Mouse (Mus musculus) embryonic fibroblast, embryonic 13.5 days (primary cell): ENCODE measurements around the gene Erbb2. TPM values are rescaled to one million over a fixed set of nuclear protein-coding genes. Genes with fewer than 3 reads are reported as not detected.
A peak's percentile ranks its signal among the peaks of the same experiment; 100 is the strongest.

Experiments used
- H3K27ac ChIP-seq: 2 replicates; pipeline ENCODE4 v1.5.1; 2012; ENCODE audit warnings: low read length, control low read depth, inconsistent platforms; ENCODE audit not compliant: insufficient read depth
- H3K4me1 ChIP-seq: 2 replicates; pipeline ENCODE4 v1.6.1; 2011; ENCODE audit warnings: low read length; ENCODE audit not compliant: control insufficient read depth, insufficient read depth
- H3K4me3 ChIP-seq: 2 replicates; pipeline ENCODE4 v1.5.1; 2011; ENCODE audit warnings: mild to moderate bottlenecking, control low read depth, low read length; ENCODE audit not compliant: insufficient read depth
- CTCF ChIP-seq: IDR thresholded peaks from 2 replicates; pipeline ENCODE4 v1.5.1; 2011; ENCODE audit warnings: mild to moderate bottlenecking, control low read depth, low read length, moderate library complexity, borderline replicate concordance; ENCODE audit not compliant: insufficient read depth
- POLR2A ChIP-seq: IDR thresholded peaks from 2 replicates; pipeline ENCODE4 v1.6.1; 2011; ENCODE audit warnings: low read depth, mild to moderate bottlenecking, control low read depth, low read length, moderate library complexity
- polyA plus RNA-seq: library from polyadenylated mRNA; stranded (reverse); fragments of >200 nt; gene quantifications from 2 replicates; pipeline ENCODE4 v1.2.4, GENCODE M21; 2011; ENCODE audit warnings: low read depth; ENCODE audit not compliant: missing spikeins, insufficient read length

The Erbb2 gene
- polyA plus RNA-seq, 1 experiment, result 17.8 TPM

DNA sequence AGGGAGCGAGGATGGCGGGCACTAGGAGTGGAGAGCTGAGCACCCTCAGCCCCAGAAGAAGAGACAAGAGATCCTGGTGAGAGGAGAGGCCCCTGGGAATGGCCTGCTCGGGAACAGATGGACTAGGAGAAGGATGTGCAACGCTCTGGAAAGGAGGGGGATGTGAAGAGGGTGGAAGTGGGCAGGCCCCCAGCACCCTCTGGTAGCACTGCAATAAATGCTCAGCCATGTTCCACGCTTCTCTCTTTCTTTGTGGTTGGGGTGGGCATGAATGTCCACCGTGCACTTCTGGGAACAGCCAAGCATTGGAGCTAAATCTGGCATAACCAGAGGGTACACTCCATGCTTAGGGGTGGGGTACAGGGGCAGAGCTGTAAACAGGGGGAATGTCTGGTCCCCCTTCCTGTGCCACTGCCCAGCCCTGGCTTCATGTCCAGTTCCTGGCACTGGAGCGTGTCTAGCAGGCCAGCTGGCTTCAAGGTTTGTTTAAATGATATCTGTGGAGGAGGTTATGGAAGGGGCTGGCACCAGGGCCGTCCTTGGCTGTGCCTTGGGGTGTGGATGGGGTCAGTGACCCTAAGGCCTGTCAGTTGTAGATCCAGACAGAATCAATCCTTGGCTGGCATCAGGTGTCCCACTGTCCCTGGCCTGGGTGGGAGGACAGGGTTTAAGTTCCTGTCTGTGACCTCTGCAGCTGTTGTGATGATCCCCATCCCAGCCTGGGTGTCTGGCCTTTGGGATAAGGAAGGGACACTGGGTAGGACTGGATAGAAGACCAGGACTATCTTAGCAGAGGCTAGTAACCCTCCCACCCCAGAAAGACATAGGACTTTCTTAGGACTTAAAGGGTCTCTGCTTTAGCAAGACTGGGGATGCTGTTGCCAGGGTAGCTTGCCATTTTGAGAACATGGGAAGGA, 27.3 kb upstream of the Erbb2 start:
- H3K27ac ChIP-seq, result no peak overlapping the region
- H3K4me3 ChIP-seq, result no peak overlapping the region
- TF ChIP-seq CTCF (no peak), POLR2A (no peak)
- H3K4me1 ChIP-seq, result no peaks in the 10 kb centered on the region

DNA sequence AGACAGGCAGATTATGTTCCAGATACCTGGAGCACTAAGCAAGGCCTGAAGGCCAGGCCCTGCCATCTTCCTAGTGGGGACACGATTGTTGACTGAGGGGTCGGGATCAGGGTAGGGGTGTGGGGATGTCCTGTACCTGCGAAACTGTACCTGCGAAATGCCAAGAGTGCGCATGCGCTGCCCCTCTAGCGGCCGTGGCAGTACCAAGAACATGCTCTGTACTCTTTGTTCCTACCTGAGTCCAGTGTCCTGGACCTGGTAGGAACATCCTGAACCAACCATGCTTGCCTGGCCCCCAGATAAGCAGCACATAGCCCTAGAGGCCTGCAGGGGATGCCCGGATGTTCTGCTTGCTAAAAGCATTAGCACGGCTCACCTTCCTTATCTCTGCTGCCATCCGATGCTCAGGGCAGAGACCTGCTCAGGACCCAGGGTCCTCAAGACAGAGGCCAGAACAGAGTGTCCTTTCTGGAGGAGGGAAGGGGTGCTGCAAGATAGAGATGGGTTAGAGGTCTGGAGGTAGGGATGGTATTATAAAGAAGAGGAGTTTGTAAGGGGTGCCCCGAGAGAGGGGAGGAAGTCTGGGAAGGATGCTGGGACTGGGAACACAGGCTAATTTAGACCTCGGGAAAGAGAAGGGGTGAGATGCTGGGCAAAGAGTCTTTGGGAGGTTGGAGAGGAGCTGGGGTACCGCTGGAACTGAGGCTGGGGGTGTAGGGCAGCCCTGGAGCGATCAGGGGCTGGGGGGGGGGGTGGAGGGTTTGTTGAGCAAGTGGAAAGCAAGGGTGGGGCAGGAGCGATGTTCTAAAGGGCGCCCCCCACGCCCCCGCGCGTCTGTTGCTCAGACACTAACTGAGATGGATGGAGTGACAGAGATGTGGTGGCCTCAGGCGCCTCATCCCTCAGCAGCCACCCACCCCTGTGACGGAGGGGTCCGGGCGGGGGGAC, 26.4 kb upstream of the Erbb2 start, which contains the start of gene Pnmt:
Gene Pnmt (plus strand): TSS at position 813 of the 948 bp plus-strand sequence.
- H3K4me1 ChIP-seq, result no peaks in the 10 kb centered on the region
- H3K27ac ChIP-seq, result no peak within 1 kb of the TSS
- H3K4me3 ChIP-seq, result no peak within 1 kb of the TSS
- no peak for TF ChIP-seq CTCF
- TF ChIP-seq POLR2A, result no peak

DNA sequence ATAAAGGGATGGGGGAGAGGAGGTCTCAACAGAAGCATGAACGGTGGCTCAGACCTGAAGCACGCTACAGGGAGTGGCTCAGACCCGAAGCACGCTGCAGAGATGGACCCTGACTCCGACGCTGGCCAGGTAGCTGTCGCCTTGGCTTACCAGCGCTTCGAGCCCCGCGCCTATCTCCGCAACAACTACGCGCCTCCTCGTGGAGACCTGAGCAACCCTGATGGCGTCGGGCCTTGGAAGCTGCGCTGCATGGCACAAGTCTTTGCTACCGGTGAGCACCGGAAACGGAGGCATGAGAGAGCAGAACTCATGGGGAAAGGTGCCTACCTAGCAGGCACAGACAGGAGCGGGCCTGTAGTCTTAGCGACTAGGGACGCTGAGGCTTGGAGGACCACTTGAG, 25.7 kb upstream of the Erbb2 start:
- TF ChIP-seq CTCF, result no peak
- no peak for TF ChIP-seq POLR2A
- Histone ChIP-seq H3K27ac (no peak overlapping the region), H3K4me3 (no peak overlapping the region), H3K4me1 (no peaks in the 10 kb centered on the region)

DNA sequence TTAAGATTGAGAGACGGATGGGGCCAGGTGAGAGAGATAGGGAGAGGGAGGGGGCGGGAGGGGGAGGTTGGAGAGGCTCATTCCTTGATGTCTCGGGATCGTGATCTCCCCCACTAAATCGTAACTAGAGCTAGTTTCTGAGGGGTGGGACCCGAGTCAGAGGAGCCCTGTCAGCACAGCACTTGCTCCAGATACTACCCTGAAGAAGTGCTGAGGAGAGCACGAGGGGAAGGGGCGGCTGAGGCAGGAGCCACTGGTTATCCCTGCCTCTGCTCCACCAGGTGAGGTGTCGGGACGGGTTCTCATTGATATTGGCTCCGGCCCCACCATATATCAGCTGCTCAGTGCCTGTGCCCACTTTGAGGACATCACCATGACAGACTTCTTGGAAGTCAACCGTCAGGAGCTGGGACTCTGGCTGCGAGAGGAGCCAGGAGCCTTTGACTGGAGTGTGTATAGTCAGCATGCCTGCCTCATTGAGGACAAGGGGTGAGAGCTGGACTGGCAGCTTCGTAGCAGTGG, 25.2 kb upstream of the Erbb2 start:
- no peaks in the 10 kb centered on the region for H3K4me1 ChIP-seq
- no peak overlapping the region for H3K27ac ChIP-seq
- H3K4me3 ChIP-seq, result no peak overlapping the region
- TF ChIP-seq POLR2A (no peak), CTCF (no peak)

DNA sequence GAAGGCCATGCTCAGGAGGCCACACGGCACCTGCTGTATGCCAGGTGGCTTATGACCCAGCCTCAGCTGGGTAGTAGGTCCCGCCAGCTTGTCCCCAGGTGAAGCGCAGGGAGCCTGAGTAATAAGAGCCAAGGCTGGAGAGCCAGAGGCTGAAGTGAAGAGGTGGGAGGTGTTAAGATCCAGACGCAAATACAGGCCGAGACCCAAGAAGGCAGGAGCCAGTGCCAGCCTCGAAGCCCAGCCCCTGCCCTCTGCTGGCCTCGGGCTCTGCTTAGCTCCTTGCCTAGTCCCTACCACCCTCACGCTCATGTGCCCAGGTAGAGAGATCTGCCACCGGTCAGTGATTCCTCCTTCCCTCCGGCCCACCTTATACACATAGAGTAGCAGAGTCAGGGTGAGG, 24.0 kb upstream of the Erbb2 start:
- Histone ChIP-seq H3K4me1 (no peaks in the 10 kb centered on the region), H3K27ac (no peak overlapping the region), H3K4me3 (no peak overlapping the region)
- TF ChIP-seq CTCF (no peak), POLR2A (no peak)

DNA sequence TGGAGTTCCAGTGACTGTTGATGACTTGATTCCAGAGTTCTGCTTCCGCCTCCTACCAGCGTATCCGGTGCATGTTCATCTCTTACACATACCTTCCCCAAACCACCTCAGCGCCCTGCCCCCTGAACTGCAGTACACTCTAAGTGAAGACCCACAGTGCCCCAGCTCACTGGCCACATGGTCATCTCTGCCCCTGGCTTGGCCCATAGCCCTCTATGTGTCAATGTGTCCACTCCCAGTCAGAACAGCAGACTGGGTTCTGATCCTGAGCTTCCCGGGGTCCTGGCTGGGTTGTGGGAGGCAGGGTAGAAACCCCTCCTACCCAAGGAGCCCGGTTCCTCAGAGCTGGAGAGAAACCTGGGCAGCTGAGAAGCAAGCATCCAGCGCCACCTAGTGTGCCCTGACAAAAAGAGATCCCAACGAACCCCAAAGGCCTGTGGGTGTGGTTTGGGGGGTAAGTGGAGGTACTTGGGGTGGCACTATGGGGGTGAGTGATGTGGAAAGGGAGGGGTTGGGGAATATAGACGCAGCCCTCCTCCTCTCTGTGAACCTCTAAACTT, 23.0 kb upstream of the Erbb2 start:
- Histone ChIP-seq H3K4me3 (no peak overlapping the region), H3K27ac (no peak overlapping the region), H3K4me1 (no peaks in the 10 kb centered on the region)
- TF ChIP-seq CTCF (peak; percentile 26; the same call in 1 of the 2 replicates), POLR2A (no peak)

DNA sequence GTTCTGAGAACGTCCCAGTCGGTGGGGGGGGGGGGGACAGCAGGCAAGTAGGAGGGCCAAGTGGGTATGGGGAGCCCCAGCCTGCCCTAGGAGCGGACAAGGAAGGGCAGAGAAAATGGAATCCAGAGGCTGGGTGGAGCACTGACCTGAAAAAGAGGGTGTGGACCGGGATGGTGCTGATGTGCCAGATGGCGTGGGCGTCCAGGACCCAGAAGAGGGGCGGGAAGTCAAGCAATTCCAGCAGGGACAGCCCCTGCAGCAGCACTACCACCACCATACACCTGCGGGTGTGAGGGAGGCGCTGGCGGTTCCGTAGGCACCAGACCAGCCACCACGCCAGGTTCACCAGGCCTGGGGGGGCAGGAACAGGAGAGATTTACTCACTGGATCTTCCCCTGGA, 22.1 kb upstream of the Erbb2 start:
- Histone ChIP-seq H3K4me1 (no peaks in the 10 kb centered on the region), H3K27ac (no peak overlapping the region), H3K4me3 (no peak overlapping the region)
- TF ChIP-seq POLR2A (no peak), CTCF (no peak)

DNA sequence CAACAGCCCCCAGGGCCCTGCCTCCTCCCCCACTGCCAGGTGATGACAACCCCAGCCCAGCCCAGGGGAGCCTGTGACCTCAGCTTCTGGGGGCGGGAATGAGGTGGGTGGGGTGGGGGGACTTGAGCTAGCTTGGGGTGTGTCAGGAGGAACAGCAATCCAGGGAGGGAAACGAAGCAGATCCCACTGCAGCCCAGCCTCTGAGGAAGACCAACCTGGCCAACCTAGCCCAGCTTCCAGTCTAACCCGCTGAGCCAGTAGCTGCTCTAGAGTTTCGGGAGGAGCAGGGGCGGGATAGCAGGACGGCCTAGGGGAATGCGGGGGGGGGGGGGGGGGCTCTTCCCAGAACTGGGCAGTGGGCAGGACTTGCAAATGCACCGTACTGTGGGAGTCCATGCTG, 20.2 kb upstream of the Erbb2 start:
- Histone ChIP-seq H3K4me3 (no peak overlapping the region), H3K27ac (no peak overlapping the region), H3K4me1 (no peaks in the 10 kb centered on the region)
- TF ChIP-seq POLR2A (no peak), CTCF (no peak)

DNA sequence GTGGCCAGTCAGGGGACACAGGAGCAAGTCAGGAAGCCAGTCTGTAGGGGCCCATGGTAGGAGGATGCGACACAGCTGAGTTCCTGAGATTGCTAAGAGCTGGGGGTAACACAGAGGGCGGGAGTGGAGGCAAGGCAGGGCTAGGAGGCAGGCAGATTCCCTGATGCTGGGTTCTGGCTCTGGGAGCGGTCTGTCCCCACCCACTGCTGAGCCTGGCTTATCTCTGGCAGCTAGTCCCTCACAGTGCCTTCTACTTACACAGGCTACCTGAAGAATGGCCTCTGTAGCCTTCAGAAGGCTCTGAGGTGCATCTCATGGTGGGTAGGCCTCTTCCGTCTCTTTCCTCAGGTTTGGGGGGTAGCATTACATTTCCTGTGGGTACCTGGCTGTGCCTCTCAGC, 19.6 kb upstream of the Erbb2 start:
- no peak for TF ChIP-seq CTCF
- no peak for TF ChIP-seq POLR2A
- Histone ChIP-seq H3K27ac (no peak overlapping the region), H3K4me1 (no peaks in the 10 kb centered on the region), H3K4me3 (no peak overlapping the region)
